Mouse (Mus musculus) G1E (cell line): ENCODE measurements around the gene Stpg3. TPM values are rescaled to one million over a fixed set of nuclear protein-coding genes. Genes with fewer than 3 reads are reported as not detected.

Experiments used
- ATAC-seq: 2 replicates; pipeline ENCODE4 v1.8.0; 2016; ENCODE audit warnings: mild to moderate bottlenecking; ENCODE audit not compliant: insufficient number of reproducible peaks, poor library complexity, low FRiP score, severe bottlenecking; ENCODE audit errors: extremely low read depth
- DNase-seq: peaks from one replicate; pipeline ENCODE4 v3.0.0; 2012; ENCODE audit warnings: low spot score
- H3K27me3 ChIP-seq: 2 replicates; pipeline ENCODE4 v1.6.1; 2012; ENCODE audit warnings: mild to moderate bottlenecking, low read length, inconsistent platforms; ENCODE audit not compliant: insufficient read depth
- H3K36me3 ChIP-seq: replicated peaks from 2 replicates; pipeline ENCODE3; 2012; ENCODE audit warnings: mild to moderate bottlenecking, inconsistent platforms
- H3K4me1 ChIP-seq: 2 replicates; pipeline ENCODE4 v1.6.1; 2012; ENCODE audit warnings: low read depth, low read length, inconsistent platforms, mixed read lengths; ENCODE audit not compliant: insufficient read depth
- H3K4me3 ChIP-seq: 2 replicates; pipeline ENCODE4 v1.5.1; 2012; ENCODE audit warnings: low read depth, mild to moderate bottlenecking, inconsistent platforms, low read length, moderate library complexity, mixed read lengths
- H3K9me3 ChIP-seq: replicated peaks from 2 replicates; pipeline ENCODE4 v1.6.1; 2012; ENCODE audit warnings: inconsistent platforms
- CTCF ChIP-seq: IDR thresholded peaks from 2 replicates; pipeline ENCODE4 v1.5.1; 2012; ENCODE audit warnings: low read depth, low read length, inconsistent platforms, mixed read lengths
- GATA1 ChIP-seq: IDR thresholded peaks from 2 replicates; pipeline ENCODE4 v1.6.1; 2012; ENCODE audit warnings: borderline replicate concordance, low read length, inconsistent platforms, mixed read lengths
- GATA2 ChIP-seq: IDR thresholded peaks from 2 replicates; pipeline ENCODE4 v1.6.1; 2012; ENCODE audit warnings: low read depth, low read length, inconsistent platforms, borderline replicate concordance
- POLR2AphosphoS5 ChIP-seq: IDR thresholded peaks from 2 replicates; pipeline ENCODE4 v1.6.1; 2012; ENCODE audit warnings: low read depth, low read length, inconsistent platforms; ENCODE audit not compliant: insufficient replicate concordance
- TAL1 ChIP-seq: conservative IDR thresholded peaks from 2 replicates; pipeline ENCODE4 v1.6.1; 2012; ENCODE audit warnings: low read depth, low read length, inconsistent platforms, mixed read lengths
- polyA plus RNA-seq: library from polyadenylated mRNA; stranded (reverse); fragments of >175 nt; gene quantifications from 2 replicates; pipeline ENCODE4 v1.2.3, GENCODE M21; 2012
- total RNA-seq, 2 experiments: library from RNA; stranded (forward) in 1 of 2; stranded (reverse) in 1 of 2; fragments of 200-1000 nt in 1 of 2; fragments of >200 nt in 1 of 2; fragmentation: Nextera tagmentation in 1 of 2; gene quantifications; 2 replicates each; pipeline ENCODE4 v1.2.3; 2014 to 2017

Gene Stpg3
- total and polyA plus RNA-seq, 3 experiments = not detected

- H3K4me1 ChIP-seq = peaks cover 33% of the 10 kb centered on the region
- no peaks in the 10 kb centered on the region for H3K36me3 ChIP-seq
- H3K4me3 ChIP-seq = no peak overlapping the region
- H3K9me3 ChIP-seq = peaks cover 12% of the 10 kb centered on the region
- TF ChIP-seq GATA2 = no peak
- TF ChIP-seq CTCF = no peak
- TF ChIP-seq TAL1 = no peak
- no peak for TF ChIP-seq GATA1
- TF ChIP-seq POLR2AphosphoS5 = no peak
- ATAC-seq (no peak), DNase-seq (no peak)
- peaks cover 87% of the 10 kb centered on the region for H3K27me3 ChIP-seq
These were observed 36.8 kb downstream of the Stpg3 start for GRCm38 (mm10) chr2:25177685-25178084.

GRCm38 (mm10) chr2:25177076-25177475 lies 37.4 kb downstream of the Stpg3 start:
- peaks cover 86% of the 10 kb centered on the region for H3K27me3 ChIP-seq

GRCm38 (mm10) chr2:25176573-25176972 lies 37.9 kb downstream of the Stpg3 start:
- DNase-seq = no peak

More at GRCm38 (mm10) chr2:25177076-25177475, 37.4 kb downstream of the Stpg3 start:
- Histone ChIP-seq H3K36me3 (no peaks in the 10 kb centered on the region), H3K4me3 (no peak overlapping the region), H3K9me3 (peaks cover 12% of the 10 kb centered on the region), H3K4me1 (peaks cover 37% of the 10 kb centered on the region)
- DNase-seq = no peak
- no peak for ATAC-seq
- TF ChIP-seq POLR2AphosphoS5 = no peak
- no peak for TF ChIP-seq CTCF
- TF ChIP-seq GATA2 = no peak
- TF ChIP-seq GATA1 = no peak
- no peak for TF ChIP-seq TAL1

GRCm38 (mm10) chr2:25175690-25176078 lies 38.8 kb downstream of the Stpg3 start:
- H3K4me3 ChIP-seq = no peak overlapping the region
- TF ChIP-seq GATA2 (no peak), CTCF (no peak), POLR2AphosphoS5 (no peak), GATA1 (no peak), TAL1 (no peak)
- no peaks in the 10 kb centered on the region for H3K36me3 ChIP-seq
- H3K4me1 ChIP-seq = peaks cover 39% of the 10 kb centered on the region
- peaks cover 3% of the 10 kb centered on the region for H3K9me3 ChIP-seq
- peaks cover 76% of the 10 kb centered on the region for H3K27me3 ChIP-seq
- ATAC-seq (no peak), DNase-seq (no peak)

More at GRCm38 (mm10) chr2:25176573-25176972, 37.9 kb downstream of the Stpg3 start:
- Histone ChIP-seq H3K4me3 (no peak overlapping the region), H3K9me3 (peaks cover 12% of the 10 kb centered on the region), H3K4me1 (peaks cover 42% of the 10 kb centered on the region), H3K27me3 (peaks cover 81% of the 10 kb centered on the region), H3K36me3 (no peaks in the 10 kb centered on the region)
- TF ChIP-seq POLR2AphosphoS5 (no peak), GATA2 (no peak), CTCF (no peak)
- no peak for ATAC-seq

GRCm38 (mm10) chr2:25174866-25175689 lies 39.4 kb downstream of the Stpg3 start:
- no peaks in the 10 kb centered on the region for H3K36me3 ChIP-seq
- TF ChIP-seq GATA1 (no peak), CTCF (no peak), GATA2 (no peak), TAL1 (no peak), POLR2AphosphoS5 (no peak)
- H3K27me3 ChIP-seq = peaks cover 72% of the 10 kb centered on the region
- ATAC-seq = no peak
- peaks cover 41% of the 10 kb centered on the region for H3K4me1 ChIP-seq
- no peaks in the 10 kb centered on the region for H3K9me3 ChIP-seq
- H3K4me3 ChIP-seq = no peak overlapping the region
- no peak for DNase-seq

- no peaks in the 10 kb centered on the region for H3K9me3 ChIP-seq
- H3K4me3 ChIP-seq = no peak overlapping the region
- no peaks in the 10 kb centered on the region for H3K36me3 ChIP-seq
- TF ChIP-seq TAL1 = no peak
- no peak for TF ChIP-seq GATA2
- TF ChIP-seq POLR2AphosphoS5 = no peak
- TF ChIP-seq CTCF = no peak
- no peak for TF ChIP-seq GATA1
- no peak for DNase-seq
- H3K27me3 ChIP-seq = peaks cover 66% of the 10 kb centered on the region
- H3K4me1 ChIP-seq = peaks cover 50% of the 10 kb centered on the region
- no peak for ATAC-seq
These were observed 40.6 kb downstream of the Stpg3 start for GRCm38 (mm10) chr2:25173821-25174220.
